21 mouse cellular contexts compared by ENCODE assay signal in genomic region chr1:31113466-31113865, GRCm38 (mm10).
"Had no signal": no experiment of that assay in that cellular context is flagged by ENCODE, and none has a peak within 500 bp of the region (broad histone marks: within the 10 kb centered on the region; RNA-seq: fewer than 3 reads in every experiment).

No protein-coding gene starts in this region.

- H3K9ac ChIP-seq: limb, embryonic 13.5 days; liver, embryonic 14.5 days; liver, postnatal 0 days; lung, embryonic 14.5 days; midbrain, embryonic 12.5 days; midbrain, embryonic 15.5 days; neural tube, embryonic 13.5 days; stomach, embryonic 15.5 days had no signal

- H3K36me3 ChIP-seq: limb, embryonic 10.5 days; limb, embryonic 13.5 days; midbrain, embryonic 12.5 days; midbrain, embryonic 15.5 days; neural tube, embryonic 13.5 days; stomach, embryonic 15.5 days had no signal

- H3K27ac ChIP-seq: layer of hippocampus, adult 2 months; limb, embryonic 10.5 days; limb, embryonic 13.5 days; liver, embryonic 14.5 days; macrophage; midbrain, embryonic 12.5 days; midbrain, embryonic 15.5 days; neural tube, embryonic 13.5 days; stomach, embryonic 15.5 days had no signal

- H3K4me2 ChIP-seq: limb, embryonic 13.5 days; lung, embryonic 14.5 days; midbrain, embryonic 12.5 days; midbrain, embryonic 15.5 days; neural tube, embryonic 13.5 days; stomach, embryonic 15.5 days had no signal

- H3K4me1 ChIP-seq: limb, embryonic 10.5 days; limb, embryonic 13.5 days; midbrain, embryonic 12.5 days; midbrain, embryonic 15.5 days; neural tube, embryonic 13.5 days; stomach, embryonic 15.5 days had no signal

- ATAC-seq: liver, postnatal 0 days; lung, postnatal 0 days; midbrain, embryonic 15.5 days had no signal

- H3K4me3 ChIP-seq: layer of hippocampus, adult 2 months; limb, embryonic 10.5 days; limb, embryonic 13.5 days; midbrain, embryonic 12.5 days; midbrain, embryonic 15.5 days; myocyte; neural tube, embryonic 13.5 days; stomach, embryonic 15.5 days had no signal

- H3K9me3 ChIP-seq: limb, embryonic 10.5 days; limb, embryonic 13.5 days; midbrain, embryonic 12.5 days; midbrain, embryonic 15.5 days; neural tube, embryonic 13.5 days; stomach, embryonic 15.5 days had no signal

- DNase-seq: kidney, postnatal 10 days; layer of hippocampus, adult 9-11 months; liver; liver, postnatal 0 days; lung, embryonic 14.5 days; retina, postnatal 1 day; right cerebral cortex, postnatal 25 days; spleen, adult 18-20 months; thymus, adult 18-20 months; thymus, postnatal 36 days had no signal

- H3K27me3 ChIP-seq: limb, embryonic 13.5 days; midbrain, embryonic 12.5 days; midbrain, embryonic 15.5 days; neural tube, embryonic 13.5 days; stomach, embryonic 15.5 days had no signal
